Mouse (Mus musculus) hindlimb bud, embryonic 11.5 days (tissue): ENCODE results near the gene Eif1ad.

ENCODE experiments used
- DNase-seq: peaks from one replicate; pipeline ENCODE4 v3.0.0-alpha.2; 2012; ENCODE audit warnings: low read depth, low spot score; ENCODE audit errors: extremely low spot score

Eif1ad gene

GRCm38 (mm10) chr19:5418750-5419466 is 52.4 kb downstream of the Eif1ad start:
- no peak for DNase-seq

DNA sequence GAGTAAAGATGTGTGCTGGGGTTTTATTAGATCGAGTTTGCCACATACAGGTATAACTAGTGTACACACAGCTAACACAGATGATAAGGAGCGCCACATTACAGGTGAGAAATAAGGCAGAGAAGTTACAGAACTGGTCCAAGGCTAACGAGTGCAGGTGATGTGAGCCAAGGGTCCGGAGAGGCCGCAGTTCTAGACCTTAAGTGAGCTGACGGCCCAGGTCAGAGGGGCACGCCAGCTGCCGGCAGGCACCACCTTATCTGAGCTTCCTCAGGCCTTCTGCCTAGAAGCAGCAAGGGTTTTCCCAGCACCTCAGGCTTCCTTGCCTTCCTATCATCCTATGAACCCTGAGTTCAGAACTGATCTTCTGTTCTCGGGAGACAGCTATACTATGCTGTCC is 53.1 kb downstream of the Eif1ad start:
- DNase-seq: no peak

DNA sequence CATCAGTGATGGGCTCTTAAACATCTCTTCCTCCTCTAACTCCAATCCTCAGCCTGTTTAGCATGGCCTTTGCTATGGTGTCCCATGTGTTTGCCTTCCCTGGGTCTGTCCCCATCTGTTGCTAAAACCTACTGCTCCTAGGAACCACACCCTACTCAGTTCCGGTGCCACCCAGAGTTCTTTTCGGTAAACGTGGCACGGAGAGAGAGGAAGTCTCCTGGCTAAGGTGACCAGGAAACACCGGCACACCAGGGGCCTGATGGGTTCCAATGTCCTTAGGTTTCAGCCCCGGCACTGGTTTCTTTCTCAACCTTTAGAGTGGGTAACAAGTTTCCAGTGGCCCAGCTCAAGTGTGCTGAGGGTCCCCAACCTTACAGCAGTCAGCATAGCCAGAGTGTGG is 54.0 kb downstream of the Eif1ad start:
- no peak for DNase-seq
